Mouse (Mus musculus) bone marrow, adult 2 months (tissue): ENCODE results near the gene Limch1. TPM values are rescaled to one million over a fixed set of nuclear protein-coding genes. Genes with fewer than 3 reads are reported as not detected.

Experiments used
- H3K27ac ChIP-seq: fragments of 200-500 bp; 2 replicates; pipeline ENCODE4 v1.5.1; 2012; ENCODE audit warnings: low read depth, mild to moderate bottlenecking, control low read depth, inconsistent platforms, low read length; ENCODE audit not compliant: control insufficient read depth, poor library complexity, insufficient read depth
- H3K4me1 ChIP-seq: fragments of 200-500 bp; 2 replicates; pipeline ENCODE4 v1.6.1; 2011; ENCODE audit warnings: low read length; ENCODE audit not compliant: control insufficient read depth, insufficient read depth
- H3K4me3 ChIP-seq: fragments of 200-500 bp; replicated peaks from 2 replicates; pipeline ENCODE3; 2011; ENCODE audit warnings: mild to moderate bottlenecking, low read depth, low read length, control low read depth; ENCODE audit not compliant: control insufficient read depth
- CTCF ChIP-seq: fragments of 200-500 bp; IDR thresholded peaks from 2 replicates; pipeline ENCODE4 v1.5.1; 2011; ENCODE audit warnings: low read length, control low read depth; ENCODE audit not compliant: control insufficient read depth, insufficient read depth
- POLR2A ChIP-seq: fragments of 200-500 bp; IDR thresholded peaks from 2 replicates; pipeline ENCODE4 v1.6.1; 2011; ENCODE audit warnings: low read depth, mild to moderate bottlenecking, control low read depth, low read length, borderline replicate concordance; ENCODE audit not compliant: control insufficient read depth
- WGBS: fragments of 180-500 bp; shearing (Covaris S2); methylation state at CpG from one replicate; pipeline ENCODE4 v1.1.7; 2018; 5-methylcytosine and 5-hydroxymethylcytosine counted together
- polyA plus RNA-seq: library from polyadenylated mRNA; stranded (reverse); fragments of >200 nt; gene quantifications from 2 replicates; pipeline ENCODE4 v1.2.4, GENCODE M21; 2011; ENCODE audit warnings: low replicate concordance; ENCODE audit not compliant: missing spikeins, insufficient read depth, insufficient read length

Gene Limch1
- polyA plus RNA-seq, 1 experiment = 13.5 TPM

DNA sequence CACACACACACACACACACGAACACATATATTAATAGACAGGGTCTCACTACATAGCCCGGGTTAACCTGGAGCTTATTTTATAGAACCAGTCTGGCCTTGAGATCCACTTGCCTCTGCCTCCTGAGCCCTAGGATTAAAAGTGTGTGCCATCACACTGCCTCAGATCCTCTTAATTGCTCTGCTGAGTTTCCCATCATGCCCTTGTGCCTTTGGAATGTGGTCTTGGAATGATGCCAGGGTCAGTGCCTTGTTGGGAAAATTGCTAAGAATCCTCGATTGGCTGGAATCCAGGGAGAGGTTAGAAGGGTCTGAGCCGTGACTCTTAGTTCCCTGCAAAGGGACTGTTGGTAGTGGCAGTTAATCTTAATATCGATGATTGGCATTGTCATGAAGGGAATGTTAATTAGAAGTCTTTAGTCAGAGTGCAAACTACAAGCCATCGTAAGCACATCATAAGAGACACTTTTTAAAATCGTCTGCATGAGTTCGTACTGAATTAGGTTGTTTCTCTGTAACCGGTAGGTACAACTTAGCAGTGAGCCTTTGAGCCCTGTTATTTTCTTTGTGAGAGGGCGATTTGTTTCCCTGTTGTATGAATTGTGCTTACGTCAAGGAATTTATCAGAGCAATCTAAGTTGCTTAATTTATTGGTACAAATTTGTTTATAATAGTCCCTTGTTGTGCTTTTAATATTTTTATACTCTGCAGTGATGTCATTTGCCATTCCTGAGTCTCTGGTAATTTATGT, 109.9 kb downstream of the Limch1 start:
- H3K4me1 ChIP-seq = no peaks in the 10 kb centered on the region
- WGBS = 78% methylated on average over 11 of the region's 11 CpGs
- TF ChIP-seq CTCF (no peak), POLR2A (no peak)
- no peak overlapping the region for H3K4me3 ChIP-seq
- H3K27ac ChIP-seq = no peak overlapping the region

DNA sequence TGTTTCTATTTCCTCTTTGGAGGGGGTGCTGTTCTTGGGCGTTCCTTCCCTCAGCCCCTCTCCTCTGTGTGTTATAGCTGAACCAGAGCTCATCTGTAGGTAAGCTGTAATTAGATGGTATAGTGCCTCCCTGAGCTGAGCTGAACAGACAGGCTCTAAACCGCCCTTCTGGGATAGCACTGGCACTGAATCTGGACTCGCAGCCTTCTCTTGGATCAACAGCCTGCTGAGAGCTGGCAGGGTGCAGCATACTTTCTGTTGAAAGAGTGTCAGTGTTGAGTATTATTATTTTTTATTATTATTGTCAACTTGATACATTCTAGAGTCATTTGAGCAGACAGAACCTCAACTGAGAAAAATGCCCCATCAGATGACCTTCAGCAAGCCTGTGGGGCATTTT, 113.9 kb downstream of the Limch1 start:
- WGBS = 81% methylated on average over 3 of the region's 3 CpGs
- no peak overlapping the region for H3K27ac ChIP-seq
- no peak overlapping the region for H3K4me3 ChIP-seq
- no peak for TF ChIP-seq POLR2A
- TF ChIP-seq CTCF = no peak
- no peaks in the 10 kb centered on the region for H3K4me1 ChIP-seq

DNA sequence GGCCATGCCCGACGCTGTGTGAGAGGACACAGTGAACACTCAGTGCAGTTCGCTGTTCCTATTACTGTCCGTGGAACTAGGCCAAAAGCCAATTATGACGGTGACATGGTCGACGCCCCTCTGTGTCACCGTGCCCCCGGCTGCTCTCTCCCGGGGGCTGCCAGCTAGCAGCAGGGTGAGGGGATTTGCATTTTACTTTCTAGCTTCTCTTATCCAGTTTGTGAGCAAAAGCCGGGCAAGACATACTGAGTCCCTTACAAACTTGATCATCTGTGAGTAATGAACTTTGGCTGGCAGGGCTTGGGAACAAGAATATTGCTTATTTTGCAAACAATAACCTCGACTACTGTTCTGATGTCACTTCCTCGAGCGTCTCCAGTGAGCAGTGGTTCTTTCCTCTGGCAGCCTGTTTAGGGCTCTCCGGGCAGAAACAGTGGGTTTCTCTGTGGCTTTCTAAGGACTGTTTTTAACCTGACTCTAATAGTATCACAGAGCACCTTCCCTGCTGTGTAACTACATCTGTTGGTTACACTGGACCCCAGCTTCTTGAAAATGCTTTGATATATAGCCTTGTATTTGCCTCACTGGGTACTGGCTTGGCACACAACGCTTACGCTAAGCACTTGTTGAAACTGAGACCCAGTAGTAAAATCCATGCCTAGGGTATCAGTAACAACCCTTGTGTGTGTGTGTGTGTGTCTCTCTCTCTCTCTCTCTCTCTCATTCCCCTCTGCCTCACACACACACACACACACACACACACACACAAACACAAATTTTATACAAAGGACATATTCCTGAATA, 115.8 kb downstream of the Limch1 start:
- no peak for TF ChIP-seq POLR2A
- TF ChIP-seq CTCF = no peak
- 51% methylated on average over 17 of the region's 17 CpGs for WGBS
- no peaks in the 10 kb centered on the region for H3K4me1 ChIP-seq
- no peak overlapping the region for H3K27ac ChIP-seq
- no peak overlapping the region for H3K4me3 ChIP-seq

DNA sequence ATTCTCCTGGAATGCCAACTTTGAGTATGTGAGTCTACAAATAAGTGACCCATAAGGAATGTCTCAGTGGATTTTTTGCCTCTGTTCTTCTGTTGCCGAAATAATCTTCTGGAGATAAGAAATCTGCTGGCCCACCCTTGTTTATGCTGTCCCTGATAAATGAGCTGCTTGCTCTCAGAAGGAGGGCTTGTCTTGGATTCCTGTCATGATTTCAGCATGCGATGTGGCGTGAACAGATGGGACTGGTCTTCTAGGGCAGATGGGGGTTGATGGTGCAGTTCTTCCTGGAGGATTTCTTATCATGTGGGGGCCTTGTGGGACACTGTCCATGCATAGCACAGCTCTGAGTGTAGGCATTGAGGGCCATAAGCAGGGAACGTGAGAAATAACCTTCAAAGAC, 116.5 kb downstream of the Limch1 start:
- Histone ChIP-seq H3K4me3 (no peak overlapping the region), H3K27ac (no peak overlapping the region), H3K4me1 (no peaks in the 10 kb centered on the region)
- 79% methylated on average over 4 of the region's 4 CpGs for WGBS
- TF ChIP-seq POLR2A = no peak

DNA sequence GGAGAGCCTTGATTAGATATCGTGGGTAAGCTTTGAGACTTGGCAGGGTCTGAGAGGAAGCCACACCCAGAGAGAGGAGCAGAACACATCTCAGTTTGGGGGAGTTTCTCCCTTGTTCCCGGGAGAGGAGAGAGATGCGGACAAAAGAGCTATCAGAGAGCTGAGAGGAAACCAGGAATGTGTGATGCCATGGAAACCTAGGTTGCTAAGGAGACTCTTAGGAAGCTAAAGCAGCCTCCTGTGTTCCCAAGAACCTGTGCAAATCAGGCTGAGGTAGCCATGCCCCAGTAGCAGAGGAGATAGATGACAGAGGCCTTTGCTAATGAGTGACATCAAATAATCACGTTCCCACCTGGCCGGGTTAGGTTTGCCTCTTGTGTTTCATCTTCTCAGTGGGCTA, 119.6 kb downstream of the Limch1 start:
- Histone ChIP-seq H3K4me1 (no peaks in the 10 kb centered on the region), H3K27ac (no peak overlapping the region), H3K4me3 (no peak overlapping the region)
- WGBS = 74% methylated on average over 5 of the region's 5 CpGs
- TF ChIP-seq POLR2A (no peak), CTCF (no peak)

DNA sequence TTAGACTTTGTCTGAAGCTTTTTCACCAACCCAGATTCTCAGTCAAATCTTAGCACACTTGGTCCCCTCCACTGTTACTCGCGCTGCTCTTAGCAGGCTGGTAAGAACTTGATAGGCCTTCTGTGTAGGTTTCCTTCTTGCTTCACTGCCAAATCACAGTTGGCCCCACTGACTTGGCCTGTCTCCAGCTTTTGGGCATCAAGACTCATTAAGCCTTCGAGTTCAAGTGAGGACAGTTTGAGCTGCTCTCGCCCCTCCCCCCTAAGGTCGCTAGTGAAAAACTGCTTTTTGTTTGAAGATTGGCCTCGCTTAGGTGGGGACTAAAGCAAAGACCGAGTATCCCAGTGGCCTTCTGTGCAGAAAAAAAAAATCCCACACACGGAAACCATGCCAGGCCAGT, 120.4 kb downstream of the Limch1 start:
- TF ChIP-seq POLR2A = no peak
- TF ChIP-seq CTCF = no peak
- no peak overlapping the region for H3K4me3 ChIP-seq
- H3K27ac ChIP-seq = no peak overlapping the region
- H3K4me1 ChIP-seq = no peaks in the 10 kb centered on the region
- 69% methylated on average over 8 of the region's 8 CpGs for WGBS

DNA sequence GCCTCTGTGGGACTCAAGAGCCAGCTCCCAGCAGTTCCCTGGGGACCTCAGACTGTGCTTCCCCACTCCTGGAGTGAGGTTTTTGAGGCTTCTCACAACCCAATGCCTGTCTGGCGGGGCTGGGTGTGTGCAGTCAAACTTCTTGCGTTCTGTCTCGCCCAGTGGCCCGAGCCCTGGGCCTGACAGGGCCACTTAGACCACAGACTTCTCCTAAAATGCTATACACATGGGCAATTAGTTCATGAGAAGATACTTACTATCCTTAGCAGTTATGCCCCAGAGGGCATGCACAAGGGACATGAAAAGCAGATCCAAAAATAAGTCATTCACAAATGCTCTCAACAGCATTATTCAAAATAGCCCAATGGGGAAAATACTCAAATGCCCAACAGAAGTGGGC, 123.9 kb downstream of the Limch1 start:
- 64% methylated on average over 4 of the region's 4 CpGs for WGBS
- no peaks in the 10 kb centered on the region for H3K4me1 ChIP-seq
- no peak overlapping the region for H3K27ac ChIP-seq
- TF ChIP-seq CTCF (no peak), POLR2A (no peak)
- H3K4me3 ChIP-seq = no peak overlapping the region

DNA sequence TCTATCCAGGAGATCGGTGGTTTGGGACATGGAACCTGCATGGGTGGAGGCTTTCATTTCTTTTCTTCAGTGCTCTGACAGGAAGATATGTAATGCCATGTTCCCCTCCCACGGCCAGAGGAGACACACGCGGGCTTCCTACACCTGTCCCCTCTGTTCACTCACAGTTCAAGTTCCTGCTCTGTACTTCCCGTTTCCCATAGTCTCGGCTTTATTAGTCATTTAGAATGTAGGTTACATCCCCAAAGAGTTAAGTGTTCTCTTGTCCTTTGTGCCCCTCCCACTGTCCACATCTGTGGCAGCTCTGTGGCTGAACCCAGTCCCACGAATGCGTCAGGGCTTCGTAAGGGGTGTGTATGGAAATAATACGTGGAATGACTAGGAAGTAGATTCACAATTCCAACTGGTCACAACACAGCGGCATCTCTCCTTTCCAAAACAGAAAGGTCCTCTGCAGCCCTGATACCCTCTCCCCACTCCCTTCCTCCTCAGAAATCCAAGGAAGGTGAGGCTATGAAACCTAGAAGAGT, 126.0 kb downstream of the Limch1 start:
- no peak overlapping the region for H3K4me3 ChIP-seq
- no peak overlapping the region for H3K27ac ChIP-seq
- WGBS = 36% methylated on average over 11 of the region's 11 CpGs
- TF ChIP-seq POLR2A = no peak
- no peak for TF ChIP-seq CTCF
- H3K4me1 ChIP-seq = no peaks in the 10 kb centered on the region

DNA sequence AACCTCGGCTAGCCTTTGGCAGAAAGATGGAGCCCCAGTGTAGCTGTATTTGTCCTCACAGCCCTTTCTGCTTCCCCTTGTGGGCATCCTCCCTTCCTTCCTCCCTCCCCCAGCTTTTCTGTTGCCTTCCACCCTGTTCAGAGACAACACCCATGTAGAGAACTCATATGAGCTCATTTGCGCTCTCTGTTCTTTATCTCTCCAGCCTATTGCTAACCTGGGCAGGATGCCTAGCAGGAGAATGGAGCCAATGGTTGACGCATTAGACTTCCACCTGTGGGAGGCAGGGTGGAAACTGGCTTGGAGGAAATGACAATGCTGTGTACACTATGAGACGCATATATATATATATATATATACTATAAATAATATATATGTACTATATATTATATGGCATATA, 126.4 kb downstream of the Limch1 start:
- WGBS = 70% methylated on average over 4 of the region's 4 CpGs
- no peak overlapping the region for H3K4me3 ChIP-seq
- H3K4me1 ChIP-seq = no peaks in the 10 kb centered on the region
- H3K27ac ChIP-seq = no peak overlapping the region
- no peak for TF ChIP-seq POLR2A
- TF ChIP-seq CTCF = no peak
